Mouse (Mus musculus) duodenum, adult 2 months (tissue): ENCODE results near the gene Tfam. TPM values are rescaled to one million over a fixed set of nuclear protein-coding genes. Genes with fewer than 3 reads are reported as not detected.

Experiments used
- polyA plus RNA-seq: library from polyadenylated mRNA; depleted of rRNA; stranded (reverse); fragments of >200 nt; gene quantifications from 2 replicates; pipeline ENCODE4 v1.2.3, GENCODE M21; 2012; ENCODE audit warnings: low replicate concordance; rRNA removed

Tfam gene
- polyA plus RNA-seq = 4.0 and 4.9 TPM in 2 replicates

DNA sequence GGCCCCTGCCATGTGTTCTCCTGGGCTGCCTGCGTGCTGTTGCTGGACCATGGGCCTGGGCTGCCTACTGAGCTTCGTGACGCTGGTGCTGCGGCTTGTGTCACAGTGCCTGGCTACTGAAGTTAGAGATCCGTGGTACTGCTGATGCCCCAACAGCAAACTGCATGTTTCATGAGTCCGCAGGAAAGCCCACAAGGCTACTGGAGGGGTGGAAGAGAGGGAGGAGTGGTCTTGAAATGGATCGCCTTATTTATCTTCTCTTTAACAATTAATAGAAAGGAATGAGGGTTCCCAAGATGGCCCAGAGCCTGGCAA, at the start of gene Tfam:
Tfam (minus strand) TSS at position 41 of the 315 bp plus-strand sequence.

DNA sequence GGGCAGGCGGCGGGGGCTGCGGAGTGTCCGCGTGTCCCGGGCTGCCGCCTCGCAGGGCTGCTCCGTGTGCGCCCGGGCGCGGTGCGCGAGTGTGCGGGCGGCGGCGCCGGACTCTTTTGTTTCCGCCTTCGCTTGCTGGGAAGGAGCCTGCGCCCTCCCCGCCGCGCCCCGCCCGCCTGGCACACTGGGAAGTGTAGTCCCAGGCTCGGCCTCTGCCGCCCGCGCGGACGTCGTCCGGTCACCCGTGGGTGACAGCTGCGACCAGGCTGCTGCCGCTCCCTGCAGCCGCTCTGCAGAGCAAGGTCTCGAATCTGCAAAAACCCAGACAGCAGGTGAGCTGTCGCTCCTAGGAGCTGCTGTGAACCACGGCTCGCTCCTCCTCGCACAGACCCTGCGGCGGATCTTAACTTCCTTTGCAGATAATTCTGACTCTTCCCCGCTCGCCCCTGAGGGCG, 47.1 kb upstream of the Tfam start, which contains the start of gene Ube2d1:
Ube2d1 (minus strand) TSS at position 137 of the 455 bp plus-strand sequence.

Other genes starting within 250 kb of the Tfam start
- 1.2 and 2.3 TPM in 2 replicates for gene Bicc1, start 78.6 kb downstream of the Tfam start, polyA plus RNA-seq
- 7.9 and 10.9 TPM in 2 replicates for gene Ube2d1, start 47.0 kb upstream of the Tfam start, polyA plus RNA-seq
- 153 and 159 TPM in 2 replicates for gene Cisd1, start 106.7 kb upstream of the Tfam start, polyA plus RNA-seq
- gene Ipmk, start 109.5 kb upstream of the Tfam start, polyA plus RNA-seq = 14.4 and 68.8 TPM in 2 replicates